Mouse (Mus musculus) gastrocnemius, postnatal 25 days (tissue): Measurements from ENCODE around the gene Tnfsf13b. TPM values are rescaled to one million over a fixed set of nuclear protein-coding genes. Genes with fewer than 3 reads are reported as not detected.

ENCODE experiments used
- DNase-seq: peaks from one replicate; pipeline ENCODE4 v3.0.0; 2022
- total RNA-seq, 2 experiments: library from RNA; stranded (reverse); gene quantifications; 1 replicate in 1 of 2; 2 replicates in 1 of 2; pipeline ENCODE4 v1.2.3; 2021

The Tnfsf13b gene
- total RNA-seq, 2 experiments from 2014 or later: 0.92 to 0.99 TPM

GRCm38 (mm10) chr8:10045743-10046142 is 39.5 kb downstream of the Tnfsf13b start:
- DNase-seq: no peak

GRCm38 (mm10) chr8:10049162-10049561 is 42.9 kb downstream of the Tnfsf13b start:
- DNase-seq: no peak

GRCm38 (mm10) chr8:10051576-10051975 is 45.3 kb downstream of the Tnfsf13b start:
- DNase-seq: no peak

- DNase-seq: no peak
These were observed 47.3 kb downstream of the Tnfsf13b start for GRCm38 (mm10) chr8:10053571-10053990.

GRCm38 (mm10) chr8:10061001-10061400 is 54.7 kb downstream of the Tnfsf13b start:
- DNase-seq: no peak

GRCm38 (mm10) chr8:10066906-10067305 is 60.6 kb downstream of the Tnfsf13b start:
- no peak for DNase-seq

GRCm38 (mm10) chr8:10067775-10068174 is 61.5 kb downstream of the Tnfsf13b start:
- no peak for DNase-seq

- DNase-seq: no peak
These were observed 66.1 kb downstream of the Tnfsf13b start for GRCm38 (mm10) chr8:10072347-10072746.

Other genes with a start within 250 kb of the Tnfsf13b start
- gene Fam155a, start 235.3 kb upstream of the Tnfsf13b start, total RNA-seq: under 1 TPM in 1 of 2 experiments, not detected in 1; 0.08 TPM
- gene Gm10217, start 142.2 kb upstream of the Tnfsf13b start, total RNA-seq: not detected
- gene Lig4, start 28.8 kb upstream of the Tnfsf13b start, total RNA-seq: 1 to 10 TPM; 3.0 to 3.6 TPM
- gene Abhd13, start 28.8 kb upstream of the Tnfsf13b start, total RNA-seq: 1 to 10 TPM; 7.9 to 8.1 TPM
- 1 to 10 TPM; 1.2 to 1.6 TPM for gene Myo16, start 147.4 kb downstream of the Tnfsf13b start, total RNA-seq